In the genomic region with DNA sequence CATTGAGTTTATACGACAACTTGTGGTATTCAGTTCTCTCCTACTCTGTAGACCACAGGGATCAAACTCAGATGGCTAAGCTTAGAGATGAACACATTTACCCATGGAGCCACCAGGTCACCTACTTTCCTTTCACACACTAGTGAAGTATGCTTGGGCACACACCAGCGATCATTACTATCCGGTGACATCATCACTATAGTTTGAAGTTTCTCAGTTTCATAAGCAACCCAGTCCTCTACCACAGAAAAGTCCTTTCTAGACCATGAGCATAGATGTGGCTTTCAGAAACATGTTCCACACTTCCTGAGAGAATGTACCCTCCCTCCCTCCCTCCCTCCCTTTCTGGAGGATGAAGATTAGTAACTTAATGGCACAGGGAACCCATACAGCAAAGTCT, we compare ENCODE assay signal across 31 mouse cellular contexts.
"Had no signal": no experiment of that assay in that cellular context is flagged by ENCODE, and none has a peak within 500 bp of the region (broad histone marks: within the 10 kb centered on the region; RNA-seq: fewer than 3 reads in every experiment).

No protein-coding gene starts in this region.

- H3K4me2 ChIP-seq: limb, embryonic 12.5 days; limb, embryonic 13.5 days; limb, embryonic 15.5 days; liver, embryonic 11.5 days; liver, embryonic 12.5 days; liver, embryonic 13.5 days; liver, embryonic 15.5 days; lung, embryonic 14.5 days; lung, embryonic 15.5 days; midbrain, embryonic 11.5 days; midbrain, embryonic 12.5 days; midbrain, embryonic 13.5 days; midbrain, embryonic 15.5 days had no signal

- H3K36me3 ChIP-seq: limb, embryonic 10.5 days; limb, embryonic 12.5 days; limb, embryonic 13.5 days; limb, embryonic 15.5 days; liver, embryonic 12.5 days; liver, embryonic 13.5 days; liver, embryonic 15.5 days; lung, embryonic 15.5 days; midbrain, embryonic 10.5 days; midbrain, embryonic 12.5 days; midbrain, embryonic 13.5 days; midbrain, embryonic 15.5 days had no signal

- H3K4me3 ChIP-seq: limb, embryonic 10.5 days; limb, embryonic 12.5 days; limb, embryonic 13.5 days; limb, embryonic 15.5 days; liver, embryonic 12.5 days; liver, embryonic 13.5 days; liver, embryonic 15.5 days; lung, embryonic 15.5 days; megakaryocyte, embryonic 14.5 days; midbrain, embryonic 10.5 days; midbrain, embryonic 12.5 days; midbrain, embryonic 13.5 days; midbrain, embryonic 15.5 days; myocyte had no signal

- H3K27ac ChIP-seq: limb, embryonic 10.5 days; limb, embryonic 12.5 days; limb, embryonic 13.5 days; limb, embryonic 15.5 days; liver, embryonic 12.5 days; liver, embryonic 13.5 days; liver, embryonic 14.5 days; liver, embryonic 15.5 days; lung, embryonic 15.5 days; macrophage; midbrain, embryonic 10.5 days; midbrain, embryonic 12.5 days; midbrain, embryonic 13.5 days; midbrain, embryonic 15.5 days had no signal

- H3K9ac ChIP-seq: limb, embryonic 12.5 days; limb, embryonic 13.5 days; limb, embryonic 15.5 days; liver, embryonic 12.5 days; liver, embryonic 13.5 days; liver, embryonic 14.5 days; liver, embryonic 15.5 days; liver, postnatal 0 days; lung, embryonic 14.5 days; lung, embryonic 15.5 days; midbrain, embryonic 12.5 days; midbrain, embryonic 13.5 days; midbrain, embryonic 15.5 days had no signal

- H3K4me1 ChIP-seq: limb, embryonic 10.5 days; limb, embryonic 12.5 days; limb, embryonic 13.5 days; limb, embryonic 15.5 days; liver, embryonic 12.5 days; liver, embryonic 13.5 days; liver, embryonic 15.5 days; lung, embryonic 15.5 days; megakaryocyte, embryonic 14.5 days; midbrain, embryonic 10.5 days; midbrain, embryonic 12.5 days; midbrain, embryonic 15.5 days had no signal

- DNase-seq: left cerebral cortex, postnatal 4 days; liver; liver, embryonic 13.5 days; liver, postnatal 0 days; lung, adult 18-20 months; lung, adult 2 months; lung, embryonic 14.5 days; lung, postnatal 10 days; lung, postnatal 14 days; lung, postnatal 36 days; lung, postnatal 4 days; midbrain, embryonic 14.5 days had no signal

- H3K27me3 ChIP-seq: limb, embryonic 12.5 days; limb, embryonic 13.5 days; limb, embryonic 15.5 days; liver, embryonic 12.5 days; liver, embryonic 13.5 days; liver, embryonic 15.5 days; lung, embryonic 15.5 days; megakaryocyte, embryonic 14.5 days; midbrain, embryonic 12.5 days; midbrain, embryonic 13.5 days; midbrain, embryonic 15.5 days had no signal

- H3K9me3 ChIP-seq: limb, embryonic 10.5 days; limb, embryonic 12.5 days; limb, embryonic 13.5 days; limb, embryonic 15.5 days; liver, embryonic 12.5 days; liver, embryonic 13.5 days; liver, embryonic 15.5 days; lung, embryonic 15.5 days; midbrain, embryonic 10.5 days; midbrain, embryonic 12.5 days; midbrain, embryonic 13.5 days; midbrain, embryonic 15.5 days had no signal

- ATAC-seq: liver, embryonic 12.5 days; liver, postnatal 0 days; lung, postnatal 0 days; midbrain, embryonic 13.5 days; midbrain, embryonic 15.5 days; midbrain, embryonic 16.5 days had no signal
